Mouse (Mus musculus) hindbrain, embryonic 14.5 days (tissue): ENCODE data around the gene Gm21616. TPM values are rescaled to one million over a fixed set of nuclear protein-coding genes. Genes with fewer than 3 reads are reported as not detected.
"Not testable (repeated sequence)": the region's sequence is repeated elsewhere in the genome, so short reads cannot be mapped to it uniquely, and the experiment has no call there.

Experiments
- ATAC-seq: fragments of 200-750 bp; cut with Nextera tagmentation; 2 replicates; pipeline ENCODE4 v1.8.0; 2017; ENCODE audit warnings: moderate number of reproducible peaks, mild to moderate bottlenecking, moderate TSS enrichment, moderate library complexity; ENCODE audit not compliant: low FRiP score
- DNase-seq: peaks from one replicate; pipeline ENCODE4 v3.0.0-alpha.2; 2015; ENCODE audit warnings: low spot score
- H3K27ac ChIP-seq: fragments of 300-500 bp; sonication (generic); 2 replicates; pipeline ENCODE4 v1.5.1; 2014; ENCODE audit warnings: mild to moderate bottlenecking, moderate library complexity
- H3K27me3 ChIP-seq: fragments of 300-500 bp; sonication (generic); 2 replicates; pipeline ENCODE4 v1.6.1; 2014; ENCODE audit warnings: mild to moderate bottlenecking, low read length, mixed read lengths; ENCODE audit not compliant: control insufficient read depth, insufficient read depth
- H3K36me3 ChIP-seq: fragments of 300-500 bp; sonication (generic); replicated peaks from 2 replicates; pipeline ENCODE4 v1.6.1; 2014; ENCODE audit not compliant: control insufficient read depth, insufficient read depth
- H3K4me1 ChIP-seq: fragments of 300-500 bp; sonication (generic); replicated peaks from 2 replicates; pipeline ENCODE4 v1.6.1; 2014; ENCODE audit warnings: antibody characterized with exemption, low read length, mixed read lengths; ENCODE audit not compliant: control insufficient read depth, insufficient read depth
- H3K4me2 ChIP-seq: fragments of 300-500 bp; sonication (generic); replicated peaks from 2 replicates; pipeline ENCODE4 v1.6.1; 2014; ENCODE audit warnings: mild to moderate bottlenecking, moderate library complexity
- H3K4me3 ChIP-seq: fragments of 300-500 bp; sonication (generic); replicated peaks from 2 replicates; pipeline ENCODE4 v1.5.1; 2014; ENCODE audit warnings: mild to moderate bottlenecking, low read length
- H3K9ac ChIP-seq: fragments of 300-500 bp; sonication (generic); 2 replicates; pipeline ENCODE4 v1.6.1; 2014
- H3K9me3 ChIP-seq: fragments of 300-500 bp; sonication (generic); 2 replicates; pipeline ENCODE4 v1.6.1; 2016; ENCODE audit warnings: low read length; ENCODE audit not compliant: control insufficient read depth
- WGBS: fragments of 180-500 bp; shearing (Covaris S2); extraction: QIAGEN DNeasy Blood & Tissue Kit; methylation state at CpG from one replicate; pipeline ENCODE4 v1.1.7; 2014; 5-methylcytosine and 5-hydroxymethylcytosine counted together
- polyA plus RNA-seq: library from polyadenylated mRNA; unstranded; fragments of >200 nt; fragmentation: Nextera tagmentation; extraction: Ambion mirVana; gene quantifications from 2 replicates; pipeline ENCODE4 v1.2.1, GENCODE M21; 2014

The Gm21616 gene
- not detected in 2 replicates for polyA plus RNA-seq

DNA sequence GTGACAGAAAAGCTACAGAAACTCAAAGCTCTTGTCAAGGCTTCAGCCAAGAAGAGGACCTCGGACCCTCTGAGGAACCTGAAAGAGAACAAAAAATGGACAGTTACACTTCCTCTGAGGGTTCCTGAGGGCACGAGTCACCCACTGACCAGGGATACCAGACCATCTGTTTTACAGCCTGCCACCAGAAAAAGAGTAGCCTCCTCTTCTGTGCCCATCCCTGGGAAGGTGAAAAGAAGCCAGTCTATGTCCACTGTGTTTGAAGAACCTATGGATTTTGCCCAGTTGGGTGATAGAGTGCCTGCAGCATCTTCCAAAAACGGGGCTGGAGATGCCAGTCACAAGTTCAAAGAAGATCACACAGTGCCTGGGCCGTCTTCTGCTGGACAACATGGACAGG is at the start of gene Gm21616:
TSS of gene Gm21616 (plus strand) at position 301 of the 400 bp plus-strand sequence.
- not testable (repeated sequence) for H3K9me3 ChIP-seq, H3K27ac ChIP-seq, H3K4me3 ChIP-seq, DNase-seq, H3K36me3 ChIP-seq, ATAC-seq, H3K9ac ChIP-seq, H3K4me2 ChIP-seq, H3K27me3 ChIP-seq, H3K4me1 ChIP-seq
- WGBS, result no CpG with 5 or more reads among the region's 4 CpGs
